Mouse (Mus musculus) liver, embryonic 14.5 days (tissue): ENCODE results near the gene Apobec2. TPM values are rescaled to one million over a fixed set of nuclear protein-coding genes. Genes with fewer than 3 reads are reported as not detected.
"Not testable (repeated sequence)": the region's sequence is repeated elsewhere in the genome, so short reads cannot be mapped to it uniquely, and the experiment has no call there.

Experiments
- ATAC-seq: fragments of 200-750 bp; cut with Nextera tagmentation; 2 replicates; pipeline ENCODE4 v1.8.0; 2017; ENCODE audit warnings: moderate number of reproducible peaks, mild to moderate bottlenecking, moderate library complexity; ENCODE audit not compliant: insufficient read depth
- DNase-seq, 3 experiments: peaks; one replicate each; pipeline ENCODE4 v3.0.0-alpha.2; 2012 to 2013; ENCODE audit warnings: low read depth in 3 of 3, low spot score in 3 of 3
- H3K27ac ChIP-seq: fragments of 300-500 bp; sonication (generic); 2 replicates; pipeline ENCODE4 v1.5.1; 2014; ENCODE audit warnings: moderate library complexity, mild to moderate bottlenecking, control low read depth, inconsistent platforms
- H3K27me3 ChIP-seq: fragments of 300-500 bp; sonication (generic); 2 replicates; pipeline ENCODE4 v1.6.1; 2014; ENCODE audit warnings: mild to moderate bottlenecking, low read length, moderate library complexity; ENCODE audit not compliant: control insufficient read depth, insufficient read depth
- H3K36me3 ChIP-seq: fragments of 300-500 bp; sonication (generic); replicated peaks from 2 replicates; pipeline ENCODE4 v1.6.1; 2014; ENCODE audit warnings: low read depth; ENCODE audit not compliant: control insufficient read depth, insufficient read depth
- H3K4me1 ChIP-seq, 2 experiments: fragments of 200-500 bp in 1 of 2; fragments of 300-500 bp in 1 of 2; sonication (generic) in 1 of 2; replicated peaks; 2 replicates each; pipeline ENCODE4 v1.6.1; 2012 to 2014; ENCODE audit warnings: antibody characterized with exemption in 1 of 2, inconsistent platforms in 1 of 2, low read length in 1 of 2; ENCODE audit not compliant: control insufficient read depth in 2 of 2, insufficient read depth in 2 of 2
- H3K4me2 ChIP-seq: fragments of 300-500 bp; sonication (generic); 2 replicates; pipeline ENCODE4 v1.6.1; 2014; ENCODE audit warnings: low read depth, mild to moderate bottlenecking, control low read depth, moderate library complexity
- H3K4me3 ChIP-seq, 2 experiments: fragments of 200-500 bp in 1 of 2; fragments of 300-500 bp in 1 of 2; sonication (generic) in 1 of 2; 2 replicates each; pipeline ENCODE4 v1.5.1; 2012 to 2014; ENCODE audit warnings: low read depth in 2 of 2, low read length in 2 of 2, mild to moderate bottlenecking in 2 of 2, control low read depth in 1 of 2, inconsistent platforms in 1 of 2, moderate library complexity in 1 of 2; ENCODE audit not compliant: insufficient read depth in 1 of 2
- H3K9ac ChIP-seq: fragments of 300-500 bp; sonication (generic); replicated peaks from 2 replicates; pipeline ENCODE4 v1.6.1; 2014; ENCODE audit warnings: mild to moderate bottlenecking, control low read depth, moderate library complexity
- H3K9me3 ChIP-seq: fragments of 300-500 bp; sonication (generic); 2 replicates; pipeline ENCODE4 v1.6.1; 2016; ENCODE audit warnings: low read length, mixed read lengths; ENCODE audit not compliant: control insufficient read depth
- CTCF ChIP-seq: IDR thresholded peaks from 2 replicates; pipeline ENCODE4 v1.5.1; 2016; ENCODE audit warnings: antibody characterized with exemption, low read depth, control low read depth
- EP300 ChIP-seq: IDR thresholded peaks from 2 replicates; pipeline ENCODE4 v1.6.1; 2016; ENCODE audit warnings: antibody characterized with exemption, low read depth
- WGBS: fragments of 180-500 bp; shearing (Covaris S2); extraction: QIAGEN DNeasy Blood & Tissue Kit; methylation state at CpG from one replicate; pipeline ENCODE4 v1.1.7; 2014; ENCODE audit not compliant: insufficient replicate concordance; 5-methylcytosine and 5-hydroxymethylcytosine counted together
- polyA plus RNA-seq, 2 experiments: library from polyadenylated mRNA; depleted of rRNA in 1 of 2; stranded (reverse) in 1 of 2; unstranded in 1 of 2; fragments of >200 nt; fragmentation: Nextera tagmentation in 1 of 2; extraction: Ambion mirVana in 1 of 2; gene quantifications; 2 replicates each; pipeline versions ENCODE4 v1.2.1 to v1.2.3; 2012 to 2014

The Apobec2 gene
- polyA plus RNA-seq (2012; rRNA removed): 0.12 and 0.27 TPM in 2 replicates
- polyA plus RNA-seq (2014; fragmentation: Nextera tagmentation; extraction: Ambion mirVana): 0.36 and 0.48 TPM in 2 replicates

DNA sequence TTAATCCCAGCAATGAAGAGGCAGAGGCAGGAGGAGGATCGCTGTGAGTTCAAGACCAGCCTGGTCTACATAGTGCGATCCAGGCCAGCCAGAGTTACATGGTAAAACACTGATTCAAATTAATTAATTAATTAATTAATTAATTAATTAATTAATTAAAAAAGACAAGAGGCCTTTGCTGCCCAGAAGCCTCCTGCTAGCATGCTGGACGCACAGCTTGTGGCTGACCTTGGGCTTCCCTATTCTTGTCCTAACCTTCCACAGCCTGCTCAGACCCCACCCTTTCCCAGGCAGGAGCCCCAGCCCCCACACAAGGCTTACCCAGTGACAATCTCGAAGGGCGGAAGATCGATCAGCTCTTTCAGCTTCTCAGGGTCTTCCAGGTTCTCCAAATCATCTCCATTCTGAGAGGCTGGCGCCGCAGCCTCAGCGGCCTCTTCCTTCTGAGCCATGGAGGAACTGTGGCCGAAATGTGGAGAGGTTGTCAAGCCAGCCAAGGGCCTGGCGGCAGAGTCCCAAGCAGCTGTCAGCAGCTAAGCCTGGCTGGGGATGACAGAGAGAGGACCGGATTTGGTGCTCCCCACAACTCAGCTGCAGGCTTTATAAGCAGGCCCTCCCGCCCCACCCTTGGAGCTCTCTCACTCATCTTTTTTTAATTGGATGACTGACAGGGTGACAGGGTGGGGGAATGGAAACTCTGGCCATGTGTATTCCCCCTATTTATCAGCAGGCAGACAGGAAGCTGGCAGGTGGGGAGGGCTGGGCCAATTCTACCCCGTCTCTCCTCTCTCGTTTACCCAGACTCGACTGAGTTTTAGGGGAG is at the start of gene Apobec2:
Gene Apobec2, minus strand, starts transcription at position 773 of the 823 bp plus-strand sequence.
- Histone ChIP-seq H3K36me3 (no peaks in the 10 kb centered on the region), H3K27me3 (no peaks in the 10 kb centered on the region), H3K9me3 (no peaks in the 10 kb centered on the region), H3K4me3 (no peak within 1 kb of the TSS), H3K4me1 (peaks cover 2 to 19% of the 10 kb centered on the region in 2 experiments), H3K9ac (0 out of 2 replicates have a peak within 1 kb of the TSS, but pooled peaks have one; percentile 23), H3K4me2 (no peak within 1 kb of the TSS), H3K27ac (no peak within 1 kb of the TSS)
- no peak for DNase-seq
- TF ChIP-seq EP300: no peak
- no peak for TF ChIP-seq CTCF
- peak; percentile 56; the same call in 1 of the 2 replicates for ATAC-seq
- 30% methylated on average over 16 of the region's 16 CpGs for WGBS

GRCm38 (mm10) chr17:48479952-48480351 is 47.2 kb upstream of the Apobec2 start:
- Histone ChIP-seq H3K27me3 (no peaks in the 10 kb centered on the region), H3K9ac (no peak overlapping the region), H3K4me3 (no peak overlapping the region), H3K27ac (no peak overlapping the region), H3K36me3 (no peaks in the 10 kb centered on the region), H3K9me3 (no peaks in the 10 kb centered on the region), H3K4me2 (no peak overlapping the region), H3K4me1 (peaks cover 0 to 10% of the 10 kb centered on the region in 2 experiments; a peak in 2 of 4 replicates)
- 77% methylated on average over 10 of the region's 10 CpGs for WGBS
- TF ChIP-seq EP300: no peak
- no peak for DNase-seq
- no peak for ATAC-seq

GRCm38 (mm10) chr17:48475444-48475843 is 42.7 kb upstream of the Apobec2 start:
- Histone ChIP-seq H3K9me3 (no peaks in the 10 kb centered on the region), H3K9ac (no peak overlapping the region), H3K4me1 (no peaks in the 10 kb centered on the region), H3K36me3 (no peaks in the 10 kb centered on the region), H3K4me2 (no peak overlapping the region), H3K4me3 (no peak overlapping the region), H3K27me3 (no peaks in the 10 kb centered on the region), H3K27ac (no peak overlapping the region)
- DNase-seq (no peak), ATAC-seq (no peak)
- 51% methylated on average over 8 of the region's 8 CpGs for WGBS
- TF ChIP-seq EP300: no peak
- no peak for TF ChIP-seq CTCF

GRCm38 (mm10) chr17:48474282-48474681 is 41.6 kb upstream of the Apobec2 start:
- not testable (repeated sequence) for H3K4me3 ChIP-seq, H3K4me1 ChIP-seq, H3K27ac ChIP-seq, H3K9me3 ChIP-seq, DNase-seq, H3K9ac ChIP-seq, H3K36me3 ChIP-seq, H3K4me2 ChIP-seq, H3K27me3 ChIP-seq, ATAC-seq
- 76% methylated on average over 6 of the region's 6 CpGs for WGBS

DNA sequence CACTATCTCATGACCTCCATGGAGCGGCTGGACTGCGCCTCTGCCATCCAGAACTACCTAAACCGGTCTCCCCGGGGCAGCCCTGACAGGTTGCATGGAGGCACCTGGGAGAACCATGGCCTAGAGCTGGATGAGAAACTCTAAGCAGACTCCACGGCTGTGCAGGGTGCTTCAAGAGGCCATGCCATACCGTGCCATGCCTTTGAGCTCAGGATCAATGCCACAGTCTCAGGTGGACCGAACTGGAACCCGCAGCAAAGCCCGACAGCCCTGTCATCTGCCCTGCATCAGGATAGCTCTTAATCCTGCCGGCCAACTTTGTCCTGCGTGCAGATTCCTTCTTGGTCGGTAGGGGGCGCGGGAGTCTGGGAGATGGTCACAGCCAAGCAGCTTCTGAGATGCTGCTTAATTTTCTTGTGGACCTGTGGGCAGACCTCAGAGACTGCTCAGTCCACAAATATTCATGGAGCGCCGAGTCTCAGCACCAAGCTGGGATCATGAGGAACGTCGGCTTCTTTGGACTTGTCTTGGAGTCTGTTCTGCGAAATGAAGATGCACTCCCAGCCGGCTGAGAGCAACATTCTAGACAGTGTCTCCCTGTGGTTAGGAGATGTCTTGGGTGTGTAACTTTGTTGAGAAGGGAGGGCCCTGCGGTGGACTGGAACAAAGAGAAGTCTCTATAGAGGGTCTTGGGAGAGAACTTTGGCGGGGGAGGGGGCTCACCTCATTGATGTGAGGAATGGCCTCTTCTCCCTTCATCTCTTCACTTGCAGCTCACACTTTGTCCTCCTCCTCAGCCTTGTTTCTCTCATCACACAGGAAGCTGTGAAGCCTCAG is 34.9 kb upstream of the Apobec2 start:
- DNase-seq (peak; percentile 36 to 68 (median 42)), ATAC-seq (peak; percentile 77)
- Histone ChIP-seq H3K9me3 (no peaks in the 10 kb centered on the region), H3K27me3 (peaks cover 2% of the 10 kb centered on the region; the same call in 1 of the 2 replicates), H3K4me2 (peak overlapping the region; percentile 76), H3K9ac (peak overlapping the region; percentile 43), H3K36me3 (no peaks in the 10 kb centered on the region), H3K27ac (peak overlapping the region; percentile 36), H3K4me3 (peak overlapping the region; percentile 51 to 52), H3K4me1 (peaks cover 3 to 7% of the 10 kb centered on the region in 2 experiments; a peak in 3 of 4 replicates)
- peak; percentile 99 for TF ChIP-seq CTCF
- no peak for TF ChIP-seq EP300
- 5% methylated on average over 22 of the region's 22 CpGs for WGBS
